Mouse (Mus musculus) MEL (cell line): Measurements from ENCODE around the gene Cenpj. TPM values are rescaled to one million over a fixed set of nuclear protein-coding genes. Genes with fewer than 3 reads are reported as not detected.

Experiments
- DNase-seq: peaks from one replicate; pipeline ENCODE4 v3.0.0; 2011; ENCODE audit warnings: low read depth, low spot score
- H3K27ac ChIP-seq: 2 replicates; pipeline ENCODE4 v1.5.1; 2012; ENCODE audit warnings: low read depth, mild to moderate bottlenecking, control low read depth, low read length, moderate library complexity; ENCODE audit not compliant: control insufficient read depth
- H3K27me3 ChIP-seq, 2 experiments: fragments of 150-350 bp in 1 of 2; sonication (generic) in 1 of 2; 2 replicates each; pipeline ENCODE4 v1.6.1; 2012; ENCODE audit warnings: low read length in 2 of 2, mild to moderate bottlenecking in 2 of 2, improper control_type of control experiment in 1 of 2, moderate library complexity in 1 of 2; ENCODE audit not compliant: insufficient read depth in 2 of 2, control insufficient read depth in 1 of 2
- H3K36me3 ChIP-seq, 2 experiments: 2 replicates each; pipeline ENCODE4 v1.6.1; 2012 to 2014; ENCODE audit warnings: low read length in 2 of 2, improper control_type of control experiment in 1 of 2, inconsistent platforms in 1 of 2, mild to moderate bottlenecking in 1 of 2; ENCODE audit not compliant: insufficient read depth in 2 of 2, control insufficient read depth in 1 of 2
- H3K4me1 ChIP-seq, 2 experiments: fragments of 150-350 bp in 1 of 2; sonication (generic) in 1 of 2; 2 replicates each; pipeline ENCODE4 v1.6.1; 2012; ENCODE audit warnings: low read length in 2 of 2, improper control_type of control experiment in 1 of 2, mild to moderate bottlenecking in 1 of 2; ENCODE audit not compliant: insufficient read depth in 2 of 2, control insufficient read depth in 1 of 2
- H3K4me3 ChIP-seq, 2 experiments: fragments of 150-350 bp in 1 of 2; sonication (generic) in 1 of 2; 2 replicates each; pipeline ENCODE4 v1.5.1; 2012; ENCODE audit warnings: low read depth in 2 of 2, low read length in 2 of 2, mild to moderate bottlenecking in 2 of 2, moderate library complexity in 2 of 2, control low read depth in 1 of 2, improper control_type of control experiment in 1 of 2; ENCODE audit not compliant: control insufficient read depth in 1 of 2, insufficient read depth in 1 of 2
- H3K79me2 ChIP-seq: 2 replicates; pipeline ENCODE4 v1.6.1; 2012; ENCODE audit warnings: mild to moderate bottlenecking, low read length, moderate library complexity; ENCODE audit not compliant: control insufficient read depth, poor library complexity, insufficient read depth
- H3K9ac ChIP-seq: 2 replicates; pipeline ENCODE4 v1.6.1; 2012; ENCODE audit warnings: low read depth, mild to moderate bottlenecking, control low read depth, low read length, moderate library complexity; ENCODE audit not compliant: control insufficient read depth, poor library complexity, severe bottlenecking
- H3K9me3 ChIP-seq: fragments of 150-350 bp; sonication (generic); replicated peaks from 2 replicates; pipeline ENCODE4 v1.6.1; 2012; ENCODE audit warnings: mild to moderate bottlenecking, low read length, improper control_type of control experiment, moderate library complexity; ENCODE audit not compliant: insufficient read depth
- BHLHE40 ChIP-seq: IDR thresholded peaks from 2 replicates; pipeline ENCODE4 v1.6.1; 2012; ENCODE audit warnings: low read depth, mild to moderate bottlenecking, inconsistent platforms, low read length, improper control_type of control experiment, borderline replicate concordance
- CHD2 ChIP-seq: IDR thresholded peaks from 2 replicates; pipeline ENCODE4 v1.6.1; 2011; ENCODE audit warnings: low read length, improper control_type of control experiment
- CTCF ChIP-seq, 3 experiments: IDR thresholded peaks in 2 of 3; conservative IDR thresholded peaks in 1 of 3; 2 replicates each; pipeline ENCODE4 v1.5.1; 2011 to 2012; ENCODE audit warnings: low read length in 3 of 3, low read depth in 2 of 3, mild to moderate bottlenecking in 2 of 3, improper control_type of control experiment in 1 of 3, inconsistent platforms in 1 of 3, mixed read lengths in 1 of 3, moderate library complexity in 1 of 3; ENCODE audit not compliant: control insufficient read depth in 1 of 3, insufficient read depth in 1 of 3, poor library complexity in 1 of 3, severe bottlenecking in 1 of 3
- E2F4 ChIP-seq: IDR thresholded peaks from 2 replicates; pipeline ENCODE4 v1.6.1; 2011; ENCODE audit warnings: low read depth, low read length, improper control_type of control experiment, borderline replicate concordance
- ELF1 ChIP-seq: IDR thresholded peaks from 2 replicates; pipeline ENCODE4 v1.6.1; 2014; ENCODE audit warnings: low read depth, mild to moderate bottlenecking, inconsistent platforms, low read length, improper control_type of control experiment, moderate library complexity
- ETS1 ChIP-seq: IDR thresholded peaks from 2 replicates; pipeline ENCODE4 v1.6.1; 2012; ENCODE audit warnings: low read depth, mild to moderate bottlenecking, inconsistent platforms, low read length, improper control_type of control experiment, moderate library complexity
- GABPA ChIP-seq: IDR thresholded peaks from 2 replicates; pipeline ENCODE4 v1.6.1; 2012; ENCODE audit warnings: low read depth, mild to moderate bottlenecking, inconsistent platforms, low read length, improper control_type of control experiment, moderate library complexity
- GATA1 ChIP-seq: IDR thresholded peaks from 2 replicates; pipeline ENCODE4 v1.6.1; 2011; ENCODE audit warnings: low read depth, low read length, improper control_type of control experiment
- MAFK ChIP-seq: IDR thresholded peaks from 2 replicates; pipeline ENCODE4 v1.6.1; 2011; ENCODE audit warnings: low read depth, mild to moderate bottlenecking, low read length, improper control_type of control experiment, borderline replicate concordance
- MAZ ChIP-seq: IDR thresholded peaks from 2 replicates; pipeline ENCODE4 v1.6.1; 2012; ENCODE audit warnings: low read depth, mild to moderate bottlenecking, inconsistent platforms, low read length, improper control_type of control experiment
- MYC ChIP-seq: IDR thresholded peaks from 2 replicates; pipeline ENCODE4 v1.6.1; 2011; ENCODE audit warnings: low read depth, mild to moderate bottlenecking, low read length, improper control_type of control experiment, moderate library complexity
- NELFE ChIP-seq: IDR thresholded peaks from 2 replicates; pipeline ENCODE4 v1.6.1; 2011; ENCODE audit warnings: low read depth, low read length, improper control_type of control experiment
- POLR2AphosphoS2 ChIP-seq: IDR thresholded peaks from 2 replicates; pipeline ENCODE4 v1.6.1; 2011; ENCODE audit warnings: low read length, improper control_type of control experiment
- POLR2AphosphoS5 ChIP-seq: IDR thresholded peaks from 2 replicates; pipeline ENCODE4 v1.6.1; 2012; ENCODE audit warnings: low read depth, borderline replicate concordance, mild to moderate bottlenecking, inconsistent platforms, low read length, moderate library complexity, mixed read lengths
- RAD21 ChIP-seq: IDR thresholded peaks from 2 replicates; pipeline ENCODE4 v1.6.1; 2011; ENCODE audit warnings: mild to moderate bottlenecking, low read depth, low read length, improper control_type of control experiment
- RCOR1 ChIP-seq: IDR thresholded peaks from 2 replicates; pipeline ENCODE4 v1.6.1; 2012; ENCODE audit warnings: low read depth, mild to moderate bottlenecking, inconsistent platforms, low read length, improper control_type of control experiment
- SIN3A ChIP-seq: IDR thresholded peaks from 2 replicates; pipeline ENCODE4 v1.6.1; 2012; ENCODE audit warnings: low read length, improper control_type of control experiment, inconsistent platforms
- SMC3 ChIP-seq: IDR thresholded peaks from 2 replicates; pipeline ENCODE4 v1.6.1; 2011; ENCODE audit warnings: low read depth, low read length, improper control_type of control experiment
- TAL1 ChIP-seq: IDR thresholded peaks from 2 replicates; pipeline ENCODE4 v1.6.1; 2012; ENCODE audit warnings: mild to moderate bottlenecking, inconsistent platforms, low read length, moderate library complexity, mixed read lengths
- TCF12 ChIP-seq: IDR thresholded peaks from 2 replicates; pipeline ENCODE4 v1.6.1; 2014; ENCODE audit warnings: low read depth, mild to moderate bottlenecking, inconsistent platforms, low read length, improper control_type of control experiment, moderate library complexity
- USF1 ChIP-seq: IDR thresholded peaks from 2 replicates; pipeline ENCODE4 v1.6.1; 2014; ENCODE audit warnings: low read depth, mild to moderate bottlenecking, inconsistent platforms, low read length, improper control_type of control experiment, moderate library complexity
- USF2 ChIP-seq, 2 experiments: IDR thresholded peaks; 2 replicates each; pipeline ENCODE4 v1.6.1; 2011 to 2012; ENCODE audit warnings: improper control_type of control experiment in 2 of 2, low read length in 2 of 2, borderline replicate concordance in 1 of 2, inconsistent platforms in 1 of 2, low read depth in 1 of 2, mild to moderate bottlenecking in 1 of 2; ENCODE audit not compliant: insufficient read depth in 1 of 2
- ZKSCAN1 ChIP-seq: IDR thresholded peaks from 2 replicates; pipeline ENCODE4 v1.6.1; 2012; ENCODE audit warnings: low read depth, mild to moderate bottlenecking, inconsistent platforms, low read length, improper control_type of control experiment, moderate library complexity
- ZMIZ1 ChIP-seq: IDR thresholded peaks from 2 replicates; pipeline ENCODE4 v1.6.1; 2012; ENCODE audit warnings: low read depth, mild to moderate bottlenecking, inconsistent platforms, low read length, improper control_type of control experiment, moderate library complexity
- ZNF384 ChIP-seq: IDR thresholded peaks from 2 replicates; pipeline ENCODE4 v1.6.1; 2012; ENCODE audit warnings: low read depth, mild to moderate bottlenecking, inconsistent platforms, low read length, improper control_type of control experiment
- polyA plus RNA-seq, 2 experiments: library from polyadenylated mRNA; stranded (reverse) in 1 of 2; unstranded in 1 of 2; fragments of >175 nt in 1 of 2; fragments of >200 nt in 1 of 2; gene quantifications; 2 replicates each; pipeline versions ENCODE4 v1.2.1 to v1.2.4; 2012; ENCODE audit warnings: low replicate concordance in 2 of 2, low read depth in 1 of 2; ENCODE audit not compliant: insufficient read length in 2 of 2, insufficient read depth in 1 of 2, missing spikeins in 1 of 2
- total RNA-seq: library from RNA; depleted of rRNA; stranded (reverse); fragments of 300-350 nt; gene quantifications from 2 replicates; pipeline ENCODE4 v1.2.3, GENCODE M21; 2012

Gene Cenpj
- total and polyA plus RNA-seq, 3 experiments: 3.2 to 7.5 TPM; not detected in 1

DNA sequence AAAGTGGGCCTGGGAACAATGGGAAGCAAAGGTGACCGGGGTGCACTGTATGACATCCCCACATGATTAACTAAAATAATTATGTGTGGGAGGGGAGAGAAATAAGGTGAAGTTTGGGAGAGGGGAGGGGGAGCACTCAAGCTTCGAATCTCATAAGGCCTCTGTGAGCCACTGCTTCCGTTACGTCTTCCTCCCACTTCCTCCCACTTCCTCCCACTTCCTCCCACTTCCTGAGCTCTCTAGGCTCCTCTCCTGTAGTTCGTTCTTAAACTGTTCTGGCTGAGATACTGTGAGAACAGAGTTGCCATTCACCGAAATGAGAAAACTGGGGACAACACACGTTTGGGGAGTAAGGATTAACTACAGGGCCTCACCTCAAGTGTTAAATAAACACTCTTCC is 7.7 kb downstream of the Cenpj start:
- no peaks in the 10 kb centered on the region for H3K9me3 ChIP-seq
- no peak overlapping the region for H3K9ac ChIP-seq
- no peaks in the 10 kb centered on the region for H3K27me3 ChIP-seq
- DNase-seq: no peak
- H3K36me3 ChIP-seq: peaks cover 0 to 13% of the 10 kb centered on the region in 2 experiments; a peak in 2 of 4 replicates
- no peak overlapping the region for H3K27ac ChIP-seq
- H3K4me3 ChIP-seq: no peak overlapping the region
- peaks cover 4 to 12% of the 10 kb centered on the region in 2 experiments; a peak in 2 of 4 replicates for H3K4me1 ChIP-seq
- TF ChIP-seq ZNF384 (no peak), E2F4 (no peak), GATA1 (no peak), ELF1 (no peak), MAZ (no peak)
- peaks cover 4% of the 10 kb centered on the region for H3K79me2 ChIP-seq

DNA sequence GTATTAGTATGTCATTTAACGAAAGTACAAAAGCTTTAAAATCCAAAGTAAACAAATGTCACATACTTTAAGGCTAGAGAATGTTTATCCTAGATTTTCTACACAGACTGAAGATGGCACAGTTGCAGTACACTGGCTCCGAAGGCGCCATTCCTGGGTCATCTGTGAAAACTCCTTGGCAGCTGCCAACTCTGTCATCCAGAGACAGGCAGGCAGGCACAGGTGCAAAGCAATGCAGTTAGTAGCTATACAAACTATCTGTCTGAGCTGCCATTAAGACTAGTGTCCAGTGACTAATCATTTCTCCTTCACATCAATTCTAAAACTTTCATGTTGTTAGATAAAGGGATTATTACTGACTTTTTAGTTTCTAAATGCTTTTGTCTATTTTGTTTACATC is 16.1 kb downstream of the Cenpj start:
- H3K36me3 ChIP-seq: no peaks in the 10 kb centered on the region
- no peak overlapping the region for H3K9ac ChIP-seq
- H3K27me3 ChIP-seq: no peaks in the 10 kb centered on the region
- H3K4me1 ChIP-seq: no peaks in the 10 kb centered on the region
- H3K27ac ChIP-seq: no peak overlapping the region
- TF ChIP-seq ZKSCAN1 (no peak), ELF1 (no peak), CTCF (IDR thresholded peaks at IDR 0.05 in 2 of 3, conservative IDR thresholded peaks at IDR 0.05 in 1 of 3; ENCODE audit: control insufficient read depth in 1 of 3, insufficient read depth in 1 of 3, low read depth in 2 of 3, low read length in 3 of 3, poor library complexity in 1 of 3, severe bottlenecking in 1 of 3) (no peak), USF2 (IDR thresholded peaks at IDR 0.05; ENCODE audit: borderline replicate concordance in 1 of 2, insufficient read depth in 1 of 2, low read depth in 1 of 2, low read length in 2 of 2) (no peak), GATA1 (no peak), POLR2AphosphoS2 (no peak), MAFK (no peak), RCOR1 (no peak), USF1 (no peak), CHD2 (no peak)
- DNase-seq: no peak
- H3K9me3 ChIP-seq: no peaks in the 10 kb centered on the region
- no peaks in the 10 kb centered on the region for H3K79me2 ChIP-seq
- no peak overlapping the region for H3K4me3 ChIP-seq

DNA sequence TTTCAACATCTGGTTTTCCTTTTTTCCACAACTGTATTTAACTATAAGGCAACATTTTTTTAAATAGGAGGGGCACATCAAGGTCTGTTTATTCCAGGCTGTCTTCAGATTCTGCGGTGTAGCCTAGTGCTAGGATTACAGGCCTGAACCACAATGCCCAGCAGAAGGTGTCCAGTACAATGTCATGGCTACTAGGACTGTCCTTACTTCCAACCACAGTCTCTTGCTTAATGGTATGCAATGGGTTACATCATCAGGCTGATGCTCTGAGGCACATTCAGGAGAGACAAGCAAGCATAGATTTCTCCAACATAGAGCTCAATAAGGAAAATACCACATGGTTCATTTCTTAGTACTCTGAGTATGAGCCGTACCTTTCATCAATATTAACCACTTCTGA is 20.5 kb downstream of the Cenpj start:
- Histone ChIP-seq H3K27me3 (no peaks in the 10 kb centered on the region), H3K36me3 (no peaks in the 10 kb centered on the region), H3K9me3 (no peaks in the 10 kb centered on the region), H3K79me2 (no peaks in the 10 kb centered on the region), H3K9ac (no peak overlapping the region), H3K27ac (no peak overlapping the region), H3K4me3 (no peak overlapping the region), H3K4me1 (no peaks in the 10 kb centered on the region)
- no peak for DNase-seq
- no peak for TF ChIP-seq E2F4
- no peak for TF ChIP-seq ETS1
- TF ChIP-seq ZMIZ1: no peak
- no peak for TF ChIP-seq MYC
- TF ChIP-seq SMC3: no peak
- TF ChIP-seq ZNF384: no peak
- TF ChIP-seq BHLHE40: no peak
- TF ChIP-seq TCF12: no peak
- no peak for TF ChIP-seq SIN3A
- no peak for TF ChIP-seq MAFK
- TF ChIP-seq NELFE: no peak
- no peak for TF ChIP-seq TAL1
- no peak for TF ChIP-seq POLR2AphosphoS5
- TF ChIP-seq GABPA: no peak
- no peak for TF ChIP-seq RAD21
- TF ChIP-seq USF2 (IDR thresholded peaks at IDR 0.05; ENCODE audit: borderline replicate concordance in 1 of 2, insufficient read depth in 1 of 2, low read depth in 1 of 2, low read length in 2 of 2): no peak
- TF ChIP-seq ELF1: no peak
- TF ChIP-seq ZKSCAN1: no peak
